Mouse (Mus musculus) C2C12 (cell line): ENCODE data around the gene C3.

Experiments
- CTCF ChIP-seq: IDR thresholded peaks from one replicate; pipeline ENCODE4 v1.5.1; 2011; ENCODE audit not compliant: control insufficient read depth, insufficient read depth, insufficient read length
- MAX ChIP-seq: IDR thresholded peaks from one replicate; pipeline ENCODE4 v1.6.1; 2011; ENCODE audit warnings: mild to moderate bottlenecking, control low read depth
- MYOD1 ChIP-seq: IDR thresholded peaks from one replicate; pipeline ENCODE4 v1.6.1; 2011; ENCODE audit warnings: low read depth; ENCODE audit not compliant: control insufficient read depth, insufficient read length
- USF1 ChIP-seq: IDR thresholded peaks from one replicate; pipeline ENCODE4 v1.6.1; 2011; ENCODE audit warnings: low read depth, mild to moderate bottlenecking, control low read depth, moderate library complexity

- TF ChIP-seq MAX: no peak
- TF ChIP-seq MYOD1: no peak
- TF ChIP-seq CTCF: no peak
- no peak for TF ChIP-seq USF1
Observed at GRCm38 (mm10) chr17:57228873-57229272, 937 bp upstream of the C3 start.
